Mouse (Mus musculus) embryonic fibroblast, embryonic 13.5 days (primary cell): Measurements from ENCODE around the gene Gm14548.

Source experiments
- CTCF ChIP-seq: IDR thresholded peaks from 2 replicates; pipeline ENCODE4 v1.5.1; 2011; ENCODE audit warnings: mild to moderate bottlenecking, control low read depth, low read length, moderate library complexity, borderline replicate concordance; ENCODE audit not compliant: insufficient read depth
- POLR2A ChIP-seq: IDR thresholded peaks from 2 replicates; pipeline ENCODE4 v1.6.1; 2011; ENCODE audit warnings: low read depth, mild to moderate bottlenecking, control low read depth, low read length, moderate library complexity

GRCm38 (mm10) chr7:3946117-3946516 is 48.2 kb upstream of the Gm14548 start:
- TF ChIP-seq POLR2A: no peak
- no peak for TF ChIP-seq CTCF
